Mouse (Mus musculus) lung, adult 2 months (tissue): ENCODE data around the gene Kmt2d.

Source experiments
- CTCF ChIP-seq: fragments of 200-500 bp; IDR thresholded peaks from 2 replicates; pipeline ENCODE4 v1.5.1; 2011; ENCODE audit warnings: mild to moderate bottlenecking, low read length, control low read depth; ENCODE audit not compliant: insufficient read depth
- POLR2A ChIP-seq: fragments of 200-500 bp; IDR thresholded peaks from 2 replicates; pipeline ENCODE4 v1.6.1; 2011; ENCODE audit warnings: low read depth, mild to moderate bottlenecking, control low read depth, low read length, borderline replicate concordance; ENCODE audit errors: extremely low read depth

- no peak for TF ChIP-seq POLR2A
- no peak for TF ChIP-seq CTCF
Observed at GRCm38 (mm10) chr15:98822147-98822546, 48.9 kb downstream of the Kmt2d start.
